8 mouse cellular contexts compared by ENCODE assay signal in the genomic region with DNA sequence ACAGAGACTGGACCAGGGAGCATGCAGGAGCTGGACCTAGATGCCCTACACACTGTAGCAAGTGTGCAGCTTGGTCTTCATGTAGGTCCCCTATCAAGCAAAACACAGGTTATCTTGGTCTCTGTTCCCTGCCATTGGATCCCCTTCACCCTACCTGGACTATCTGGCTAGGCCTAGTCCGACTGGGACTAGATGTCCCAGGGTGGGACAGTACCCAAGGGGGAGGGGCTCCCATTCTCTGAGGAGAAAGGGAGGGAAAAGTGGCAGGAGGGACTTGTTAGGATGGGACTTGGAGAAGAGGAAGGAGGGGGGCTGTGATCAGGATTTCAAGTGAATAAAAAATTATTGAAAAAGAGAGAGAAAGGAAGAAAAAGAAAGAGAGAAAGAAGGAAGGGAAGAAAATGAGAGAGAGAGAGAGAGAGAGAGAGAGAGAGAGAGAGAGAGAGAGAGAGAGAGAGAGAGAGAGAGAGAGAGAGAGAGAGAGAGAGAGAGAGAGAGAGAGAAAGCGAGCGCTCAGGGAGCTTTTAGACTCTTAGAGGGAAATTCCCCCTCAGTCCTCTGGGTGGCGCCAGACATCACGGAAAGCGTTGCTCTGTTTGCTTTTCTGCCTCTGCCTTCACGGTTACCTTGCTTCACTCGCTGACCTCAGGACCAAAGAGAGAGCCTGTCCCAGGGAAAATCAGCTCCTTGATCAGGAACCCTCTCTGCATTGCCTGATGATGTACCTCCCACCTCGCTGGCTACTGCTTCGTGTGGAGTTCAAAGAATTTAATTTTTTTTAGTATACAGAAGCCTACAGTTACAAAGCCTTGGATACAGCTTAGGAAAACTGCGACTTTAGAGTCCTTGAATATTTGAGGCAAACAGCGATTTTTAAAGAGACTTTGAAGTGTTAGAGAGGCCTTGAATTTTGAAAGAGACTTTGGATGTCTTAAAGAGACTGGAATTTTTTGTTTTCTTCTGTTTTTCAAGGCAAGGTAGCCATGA. TPM values are rescaled to one million over a fixed set of nuclear protein-coding genes. Genes with fewer than 3 reads are reported as not detected.
DNase-seq lines count a peak whose midpoint lies in the region; ATAC-seq lines count a peak whose summit lies in the region.

No protein-coding gene starts in this region.

- peak; percentile 79 for DNase-seq in ZHBTc4 (ENCODE audit: low read depth, low spot score)
- peak; percentile 83 to 88 for DNase-seq in cerebellum, postnatal 14 days
- peak; percentile 39 to 78 for DNase-seq in frontal cortex, postnatal 14 days (ENCODE audit: low spot score in 2 of 2)
- DNase-seq in hindlimb bud, embryonic 11.5 days (ENCODE audit: extremely low spot score, low read depth, low spot score), result peak; percentile 54
- DNase-seq in left cerebral cortex, adult 18-20 months (ENCODE audit: low spot score in 2 of 2), result peak; percentile 74 to 81
- DNase-seq in right cerebral cortex, postnatal 14 days, result peak; percentile 79
- peak; percentile 67 for DNase-seq in urinary bladder, postnatal 36 days (ENCODE audit: low spot score in 2 of 2)

- ATAC-seq in megakaryocyte-erythroid progenitor cell, adult 5-6 weeks (replicated peaks; ENCODE audit: low FRiP score, low TSS enrichment, poor library complexity, severe bottlenecking), result peak; percentile 94

RNA-seq across cellular contexts. Expression of a gene that starts 6.1 kb away (rescaled TPM):
- 1 to 10 TPM in 1 of 2 experiments, under 1 TPM in 1; 0.37 to 1.4 TPM for total RNA-seq in left cerebral cortex, adult 18-20 months (2021)
- total RNA-seq in megakaryocyte-erythroid progenitor cell, adult 5-6 weeks (2014; fragmentation: Nextera tagmentation), result not detected in 2 replicates
- not detected in 2 replicates for total RNA-seq in megakaryocyte-erythroid progenitor cell, adult 5-6 weeks (2017)

RNA-seq across cellular contexts. Expression of a gene that starts 26.4 kb away (rescaled TPM):
- total RNA-seq in left cerebral cortex, adult 18-20 months (2021), result 100 to 1,000 TPM in 1 of 2 experiments, 10 to 100 TPM in 1; 98.1 to 102 TPM
- 5.0 and 9.1 TPM in 2 replicates for total RNA-seq in megakaryocyte-erythroid progenitor cell, adult 5-6 weeks (2014; fragmentation: Nextera tagmentation)
- 7.4 and 9.7 TPM in 2 replicates for total RNA-seq in megakaryocyte-erythroid progenitor cell, adult 5-6 weeks (2017)

RNA-seq across cellular contexts. Expression of a gene that starts 34.3 kb away (rescaled TPM):
- 1 to 10 TPM in 1 of 2 experiments, under 1 TPM in 1; 0.94 to 1.4 TPM for total RNA-seq in left cerebral cortex, adult 18-20 months (2021)
- total RNA-seq in megakaryocyte-erythroid progenitor cell, adult 5-6 weeks (2014; fragmentation: Nextera tagmentation), result not detected in 2 replicates
- total RNA-seq in megakaryocyte-erythroid progenitor cell, adult 5-6 weeks (2017), result not detected in 2 replicates

Comparison
In these comparisons a context has a peak if more than half of its experiments do, and no peak if none do; other contexts are left out.
1. Peak in every context shown above with its lines: DNase-seq and ATAC-seq.
2. RNA of a gene that starts 26.4 kb away (total RNA-seq): 98.1 to 102 TPM in left cerebral cortex, adult 18-20 months; 5.0 to 9.7 TPM in megakaryocyte-erythroid progenitor cell, adult 5-6 weeks; every median in the first group is over 4 times any median in the second.